Mouse (Mus musculus) Patski (cell line): ENCODE data around the gene Rbms3. TPM values are rescaled to one million over a fixed set of nuclear protein-coding genes. Genes with fewer than 3 reads are reported as not detected.

Source experiments
- ATAC-seq: fragments of 100-300 bp; one replicate; pipeline ENCODE4 v1.8.0; 2021
- CTCF ChIA-PET: fragments of 350-600 bp; sonication (Branson Sonifier 250); formaldehyde crosslinking; loops from one replicate; lab custom pipeline; 2022; ENCODE audit warnings: inconsistent platforms; lab: Charles Lee
- POLR2A ChIA-PET: fragments of 350-600 bp; sonication (Branson Sonifier 250); formaldehyde crosslinking; loops from one replicate; lab custom pipeline; 2022; ENCODE audit warnings: antibody characterized with exemption, inconsistent platforms; lab: Charles Lee
- DNase-seq: peaks from one replicate; pipeline ENCODE4 v3.0.0-alpha.2; 2011; ENCODE audit warnings: low read depth, low spot score
- H3K27me3 ChIP-seq: fragments of 371-371 bp; one replicate; pipeline ENCODE4 v1.5.1; 2021
- CTCF ChIP-seq: fragments of 100-300 bp; IDR thresholded peaks from one replicate; pipeline ENCODE4 v1.5.1; 2021
- in situ Hi-C: fragments of 300-500 bp; cut with MboI; formaldehyde crosslinking; loops from 3 replicates; pipeline ENCODE4 v1.11.1; 2018; ENCODE audit warnings: low pct_unique_long_range_greater_than_20kb, mixed read lengths
- polyA plus RNA-seq: library from polyadenylated mRNA; unstranded; gene quantifications from one replicate; pipeline ENCODE4 v1.2.3, GENCODE M21; 2021

Gene Rbms3
- polyA plus RNA-seq, 1 experiment from 2014 or later: 8.1 TPM

DNA sequence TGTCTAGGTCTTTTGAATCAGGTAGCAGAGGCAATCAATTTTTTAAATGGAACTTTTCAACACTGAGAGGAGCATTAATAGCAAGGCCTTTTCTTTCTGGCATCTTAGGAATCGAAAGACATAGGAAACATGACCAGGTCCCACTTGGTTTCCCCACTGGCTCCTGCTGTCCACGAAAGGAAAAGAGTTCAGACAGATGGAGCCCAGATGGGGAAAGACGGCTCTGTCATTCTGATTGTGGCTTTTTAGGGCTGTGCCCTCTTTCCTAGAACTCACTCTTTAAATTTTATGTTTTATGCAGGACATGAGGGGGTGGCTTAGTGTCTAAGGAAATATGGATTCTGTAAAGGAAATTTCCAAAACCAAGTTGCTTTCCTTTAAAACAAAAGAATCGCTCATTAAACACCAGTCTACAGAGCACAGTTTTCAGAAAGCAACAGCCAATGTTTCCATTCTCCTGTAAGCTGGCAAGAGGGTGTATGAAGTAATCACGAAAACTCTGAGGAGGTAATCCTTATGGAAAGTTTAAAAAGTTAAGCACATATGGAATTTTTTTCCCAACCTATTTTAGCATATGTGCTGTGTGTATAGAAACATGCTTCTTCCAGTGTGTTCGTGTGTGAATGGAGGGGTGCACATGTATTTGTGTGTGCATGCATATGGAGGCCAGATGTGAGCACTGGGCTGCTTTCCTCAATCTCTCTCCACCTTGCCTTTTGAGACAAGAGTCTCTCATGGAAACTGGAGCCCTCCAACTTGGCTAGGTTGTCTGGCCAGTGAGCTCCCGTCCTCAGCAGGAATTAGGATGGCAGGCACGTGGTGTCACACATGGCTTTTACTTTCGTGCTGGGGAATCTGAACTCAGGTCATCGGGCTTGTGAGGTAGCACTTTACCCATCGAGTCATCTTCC, 843.3 kb downstream of the Rbms3 start:
- DNase-seq (no peak), ATAC-seq (no peak)
- ChIA-PET CTCF (no interaction called here), POLR2A (no interaction called here)
- no peaks in the 10 kb centered on the region for H3K27me3 ChIP-seq
- TF ChIP-seq CTCF: no peak
- in situ Hi-C loops: no loop called here

DNA sequence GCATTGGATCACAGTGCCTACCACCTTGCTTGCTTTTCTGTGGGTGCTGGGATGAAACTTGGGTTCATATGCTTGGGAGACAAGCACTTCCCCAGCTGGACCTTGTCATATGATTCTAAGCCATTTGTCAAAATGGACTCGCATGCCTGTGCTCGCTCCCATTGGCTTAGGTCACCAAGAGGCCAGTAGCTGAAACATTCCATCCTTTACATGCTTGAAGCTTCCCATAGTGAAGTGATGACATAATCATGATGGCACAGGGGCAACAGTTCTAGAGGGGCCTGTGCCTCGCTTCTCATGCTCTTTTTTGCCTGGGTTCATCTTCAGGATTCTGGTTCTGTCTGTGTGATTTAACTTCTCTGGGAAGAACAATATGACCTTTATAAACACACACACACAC, 857.9 kb downstream of the Rbms3 start:
- ATAC-seq: peak; percentile 73
- POLR2A ChIA-PET: no interaction called here
- DNase-seq: peak; percentile 15
- TF ChIP-seq CTCF: no peak
- in situ Hi-C loops: no loop called here
- CTCF ChIA-PET: no interaction called here
- no peaks in the 10 kb centered on the region for H3K27me3 ChIP-seq

DNA sequence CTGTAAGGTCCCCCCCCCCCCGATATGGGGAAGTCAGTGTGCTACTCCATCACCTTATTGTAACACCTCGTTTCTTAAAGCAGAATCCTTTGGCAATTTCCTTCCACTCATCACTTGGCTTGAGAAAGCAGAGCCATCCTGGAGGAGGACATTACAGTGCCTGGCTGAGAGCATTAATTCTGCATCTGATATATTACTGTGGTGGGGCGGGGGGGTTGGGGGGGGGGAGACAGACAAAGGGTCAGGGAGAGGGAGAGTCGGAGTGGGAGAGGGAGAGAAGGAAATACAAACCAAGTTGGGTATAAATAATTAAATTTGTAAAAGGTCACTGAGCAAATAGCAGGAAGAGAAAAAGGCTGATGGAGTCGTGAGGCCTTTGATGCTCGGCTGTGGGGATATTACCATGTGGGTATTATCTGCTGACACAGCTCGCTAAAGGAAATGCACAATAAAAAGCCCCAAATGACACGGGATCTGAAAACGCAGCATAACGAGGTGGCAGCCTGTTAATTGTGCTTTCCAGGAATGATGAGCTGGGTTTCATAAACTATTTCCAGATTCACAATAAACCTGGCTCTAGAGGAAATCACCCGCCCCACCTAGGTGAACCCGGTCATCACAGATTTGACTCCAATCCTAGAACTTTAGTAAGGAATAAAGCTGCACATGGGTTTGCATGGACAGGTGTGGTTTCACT, 860.2 kb downstream of the Rbms3 start:
- no peak for ATAC-seq
- CTCF ChIA-PET: no interaction called here
- no peaks in the 10 kb centered on the region for H3K27me3 ChIP-seq
- no peak for DNase-seq
- in situ Hi-C loops: no loop called here
- TF ChIP-seq CTCF: no peak
- POLR2A ChIA-PET: no interaction called here

DNA sequence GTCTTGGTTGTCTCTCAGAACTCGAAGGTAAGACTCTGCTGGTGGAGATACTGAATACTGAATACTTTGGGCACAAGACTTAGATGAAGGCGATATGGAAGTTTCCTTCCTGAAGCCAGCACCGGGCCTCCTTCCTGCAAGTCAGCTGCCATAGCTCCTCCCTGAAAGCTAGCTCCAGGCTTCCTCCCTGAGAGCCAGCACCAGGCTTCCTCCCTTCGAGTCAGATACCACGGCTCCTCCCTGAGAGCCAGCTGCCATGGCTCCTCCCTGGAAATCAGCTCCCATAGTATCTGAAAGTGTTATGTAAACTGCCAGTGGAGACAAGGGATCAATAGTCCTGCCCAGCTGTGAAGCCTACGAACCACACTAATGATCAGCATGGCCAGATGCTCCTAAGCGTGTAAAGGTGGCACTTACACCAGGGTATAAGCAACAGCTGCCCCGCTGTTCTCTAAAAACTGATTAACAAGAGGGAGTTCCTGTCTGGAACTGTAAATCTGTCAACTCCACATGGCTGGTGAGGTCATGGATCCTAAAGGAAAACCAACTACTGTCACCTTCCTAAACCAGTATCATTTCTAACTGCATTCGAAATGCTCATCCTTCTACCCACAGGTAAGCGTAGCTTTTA, 867.2 kb downstream of the Rbms3 start:
- TF ChIP-seq CTCF: no peak
- DNase-seq: no peak
- ChIA-PET CTCF (interaction anchor here (1.5 kb wide), 1 partner anchor 23 kb away, joined by 4 read pairs; no protein-coding TSS in a partner anchor), POLR2A (no interaction called here)
- ATAC-seq: no peak
- no peaks in the 10 kb centered on the region for H3K27me3 ChIP-seq
- in situ Hi-C loops: no loop called here

DNA sequence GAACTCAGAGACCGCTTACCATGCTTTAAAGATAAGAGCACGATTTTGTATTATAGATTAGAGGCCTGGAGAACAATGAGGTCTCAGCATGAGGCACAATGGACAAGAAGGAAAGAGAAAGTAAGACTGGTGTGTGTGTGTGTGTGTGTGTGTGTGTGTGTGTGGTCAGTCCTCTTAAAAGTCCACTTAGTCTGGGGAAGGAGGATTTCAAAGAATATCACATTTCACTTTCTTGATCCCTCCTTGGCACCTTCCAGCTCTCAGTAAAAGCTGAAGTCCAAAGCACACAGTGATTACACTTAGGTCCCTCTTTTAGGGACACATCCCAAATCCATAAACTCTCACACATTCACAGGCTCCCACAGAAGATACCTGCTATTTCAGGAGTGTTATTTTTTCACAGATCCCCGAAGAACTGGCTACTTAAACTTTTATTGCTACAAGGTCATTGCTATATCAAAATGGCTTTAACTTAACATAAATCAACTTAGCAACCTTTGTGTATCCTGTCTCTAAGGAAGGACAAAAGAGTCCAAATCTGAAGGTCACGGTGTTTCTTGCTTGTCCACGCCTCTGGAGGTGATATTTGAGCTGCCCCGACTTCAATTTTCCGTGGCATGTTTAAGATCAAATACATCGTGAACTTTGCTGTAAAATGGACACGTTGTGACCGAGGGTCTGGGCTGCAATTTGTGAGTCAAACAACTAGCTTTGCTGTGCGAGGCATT, 880.7 kb downstream of the Rbms3 start:
- ATAC-seq: no peak
- ChIA-PET POLR2A (no interaction called here), CTCF (interaction anchor here (0.9 to 1.3 kb wide), 2 partner anchors 11 to 19 kb away, joined by 3 to 5 read pairs; no protein-coding TSS in a partner anchor)
- in situ Hi-C loops: no loop called here
- H3K27me3 ChIP-seq: no peaks in the 10 kb centered on the region
- DNase-seq: no peak
- TF ChIP-seq CTCF: no peak

DNA sequence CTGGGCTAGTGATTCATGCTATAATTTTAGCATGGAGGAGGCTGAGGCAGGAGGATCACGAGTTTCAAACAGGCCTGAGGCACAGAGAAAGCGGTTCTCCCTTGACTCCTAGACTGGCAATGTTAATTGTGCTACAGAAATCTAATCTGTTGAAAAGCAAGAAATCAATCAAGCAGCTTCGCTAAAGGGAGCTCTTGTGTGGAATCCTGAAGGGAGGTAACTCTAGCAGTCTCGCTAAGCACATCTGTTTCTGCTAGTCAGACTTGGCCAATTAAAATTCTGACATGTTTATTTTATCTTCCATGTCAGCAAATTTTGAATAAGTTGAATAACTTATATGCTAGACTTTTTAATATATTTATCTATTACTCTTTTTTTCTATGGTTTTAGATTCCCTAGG, 881.4 kb downstream of the Rbms3 start:
- DNase-seq (no peak), ATAC-seq (no peak)
- no peak for TF ChIP-seq CTCF
- POLR2A ChIA-PET: no interaction called here
- CTCF ChIA-PET: interaction anchor here (0.9 kb wide), 1 partner anchor 10 kb away, joined by 5 read pairs; no protein-coding TSS in a partner anchor
- in situ Hi-C loops: no loop called here
- no peaks in the 10 kb centered on the region for H3K27me3 ChIP-seq

DNA sequence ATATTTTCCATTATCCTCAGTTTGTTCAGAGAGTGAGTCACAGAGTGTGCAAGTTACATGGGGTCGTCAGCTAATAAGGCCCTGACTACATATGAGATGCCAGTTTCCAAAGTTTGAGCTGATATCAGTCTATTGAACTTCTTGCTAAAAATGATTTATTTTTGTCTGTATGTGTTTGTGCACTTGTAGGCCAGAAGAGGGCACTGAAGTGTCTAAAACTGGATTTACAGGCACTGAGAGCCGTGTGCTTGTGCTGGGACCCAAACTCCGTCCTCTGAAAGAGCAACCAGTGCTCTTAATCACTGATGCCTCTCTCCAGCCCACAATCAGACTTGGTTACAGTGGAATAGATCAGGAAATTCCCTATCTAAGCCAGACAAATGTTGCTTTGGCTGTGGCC, 882.8 kb downstream of the Rbms3 start:
- ChIA-PET CTCF (no interaction called here), POLR2A (no interaction called here)
- DNase-seq (no peak), ATAC-seq (no peak)
- TF ChIP-seq CTCF: peak; percentile 52
- in situ Hi-C loops: no loop called here
- H3K27me3 ChIP-seq: no peaks in the 10 kb centered on the region

DNA sequence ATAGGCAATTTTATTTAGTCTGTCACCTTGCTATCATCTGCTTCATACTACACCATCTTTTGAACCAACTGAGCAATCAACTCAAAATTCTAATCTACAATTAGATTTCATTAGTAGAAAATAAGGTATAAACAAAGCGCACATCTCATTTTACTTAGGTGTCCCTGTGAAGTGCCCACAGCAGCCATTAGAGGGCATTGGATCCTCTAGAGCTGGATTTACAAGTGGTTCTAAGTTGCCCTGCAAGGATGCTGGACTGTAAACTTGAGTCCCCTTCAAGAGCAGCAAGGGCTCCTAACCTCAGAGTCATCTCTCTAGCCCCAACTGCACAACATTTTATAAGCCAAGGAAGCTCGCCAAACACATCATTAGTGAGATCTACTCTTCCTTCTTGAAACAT, 891.9 kb downstream of the Rbms3 start:
- TF ChIP-seq CTCF: peak; percentile 45
- ChIA-PET CTCF (interaction anchor here (0.8 to 1.3 kb wide), 2 partner anchors 11 to 13 kb away, joined by 3 to 5 read pairs; no protein-coding TSS in a partner anchor), POLR2A (no interaction called here)
- in situ Hi-C loops: no loop called here
- DNase-seq: no peak
- ATAC-seq: no peak
- H3K27me3 ChIP-seq: no peaks in the 10 kb centered on the region

DNA sequence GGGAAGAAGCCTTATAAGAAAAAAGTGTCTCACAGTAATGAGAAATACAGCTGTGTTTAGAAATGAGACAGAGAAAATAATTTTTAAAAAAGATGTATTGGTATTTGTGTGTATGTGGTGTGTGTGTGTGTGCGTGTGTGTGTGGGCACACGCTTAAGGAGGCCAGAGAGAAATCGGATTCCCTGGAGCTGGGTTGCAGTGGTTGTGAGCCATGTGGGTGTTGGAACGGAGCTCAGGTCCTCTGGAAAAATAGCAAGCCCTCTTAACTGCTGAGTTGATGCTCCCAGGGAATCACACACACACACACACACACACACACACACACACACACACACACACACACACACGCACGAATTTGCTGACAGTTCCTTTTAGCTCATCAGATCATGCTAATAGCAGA, 900.5 kb downstream of the Rbms3 start:
- CTCF ChIA-PET: interaction anchor here (1.4 kb wide), 1 partner anchor 9 kb away, joined by 3 read pairs; no protein-coding TSS in a partner anchor
- in situ Hi-C loops: no loop called here
- ATAC-seq (no peak), DNase-seq (no peak)
- no peaks in the 10 kb centered on the region for H3K27me3 ChIP-seq
- TF ChIP-seq CTCF: no peak
- POLR2A ChIA-PET: no interaction called here

DNA sequence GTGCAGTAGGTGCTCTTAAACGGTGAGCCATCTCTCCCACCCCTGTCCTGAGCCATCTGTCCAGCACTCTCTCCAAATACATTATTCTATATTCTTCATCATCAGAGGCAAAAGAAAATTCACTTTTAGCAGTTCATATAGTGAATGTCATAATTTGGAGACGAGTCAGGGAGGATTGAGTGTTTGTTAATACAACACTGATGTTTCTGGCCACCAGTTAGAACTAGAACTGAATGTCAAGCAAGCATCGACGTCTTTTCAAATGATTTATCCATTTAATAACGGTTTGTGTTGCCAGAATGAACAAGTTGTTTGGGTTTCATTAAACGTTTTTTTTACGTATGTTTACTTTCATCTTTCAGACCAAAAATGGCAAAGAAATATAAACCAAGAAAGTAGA, 901.1 kb downstream of the Rbms3 start:
- ChIA-PET POLR2A (no interaction called here), CTCF (no interaction called here)
- H3K27me3 ChIP-seq: no peaks in the 10 kb centered on the region
- in situ Hi-C loops: no loop called here
- no peak for ATAC-seq
- TF ChIP-seq CTCF: no peak
- no peak for DNase-seq
